Mouse (Mus musculus): ENCODE measurements around the gene Dennd1c. TPM values are rescaled to one million over a fixed set of nuclear protein-coding genes. Genes with fewer than 3 reads are reported as not detected.
"Not testable (repeated sequence)": the region's sequence is repeated elsewhere in the genome, so short reads cannot be mapped to it uniquely, and the experiment has no call there.

Dennd1c gene
- total and polyA plus RNA-seq, 2 experiments from 2014 or later, result 1.00 to 1.9 TPM

DNA sequence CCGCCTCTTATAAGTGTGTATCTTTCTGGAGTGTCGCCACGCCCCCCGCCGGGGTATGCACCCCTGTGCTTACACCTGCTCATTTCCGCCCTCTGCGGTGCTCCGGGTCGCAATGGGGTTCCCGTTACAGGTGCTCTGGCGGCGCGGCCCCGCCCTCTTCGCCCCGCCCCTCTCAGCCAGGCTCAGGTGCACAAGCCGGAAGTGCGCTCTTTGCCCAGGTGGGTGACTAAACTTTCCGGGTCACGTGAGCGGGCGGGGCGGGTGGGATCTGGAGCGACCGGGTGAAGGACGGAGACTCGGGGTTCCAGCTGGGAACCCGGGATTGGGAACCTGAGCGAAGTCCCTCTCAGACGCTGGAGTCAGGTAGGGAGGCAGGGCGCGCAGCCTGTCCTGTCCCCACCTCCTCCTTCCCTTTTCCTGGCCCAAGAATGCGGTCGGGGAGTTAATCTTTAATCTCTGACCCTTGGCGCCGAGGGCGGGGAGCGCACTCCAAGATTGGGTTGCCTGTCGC, 16.2 kb downstream of the Dennd1c start:
- ATAC-seq (no peak), DNase-seq (no peak)
- Histone ChIP-seq H3K4me2 (ENCODE audit: low read depth) (peak overlapping the region; percentile 45), H3K27ac (ENCODE audit: low read depth, low read length) (no peak overlapping the region), H3K4me1 (ENCODE audit: insufficient read depth) (peaks cover 9% of the 10 kb centered on the region), H3K4me3 (ENCODE audit: low read depth, low read length) (peak overlapping the region; percentile 30), H3K27me3 (ENCODE audit: insufficient read depth, low read length) (peaks cover 22% of the 10 kb centered on the region), H3K36me3 (ENCODE audit: insufficient read depth) (peaks cover 3% of the 10 kb centered on the region; the same call in 1 of the 2 replicates), H3K9me3 (ENCODE audit: low read length) (no peaks in the 10 kb centered on the region), H3K9ac (no peak overlapping the region)
- under 1% methylated on average over 39 of the region's 39 CpGs for WGBS
- TF ChIP-seq CTCF (IDR thresholded peaks at IDR 0.05; ENCODE audit: low read depth), result no peak

DNA sequence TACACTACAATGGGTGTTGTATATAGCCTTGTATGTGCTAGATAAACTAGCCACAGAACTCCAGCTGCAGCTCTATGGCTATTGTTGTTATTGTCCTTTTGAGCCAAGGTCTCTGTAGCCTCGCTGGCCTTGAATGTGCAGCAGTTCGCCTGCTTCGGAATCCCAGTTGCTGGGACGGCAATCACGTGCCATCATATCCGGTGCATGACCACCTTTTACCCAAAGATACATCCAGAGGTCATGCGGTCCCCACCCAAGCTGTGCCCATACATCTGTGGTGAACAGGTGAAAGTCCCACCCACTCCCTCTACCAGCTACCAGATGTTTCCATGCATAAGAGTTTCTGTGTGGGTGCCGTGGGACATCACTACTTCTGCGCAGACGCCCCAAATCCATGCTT, 17.2 kb downstream of the Dennd1c start:
- Histone ChIP-seq H3K27ac (ENCODE audit: low read depth, low read length) (no peak overlapping the region), H3K9me3 (ENCODE audit: low read length) (no peaks in the 10 kb centered on the region), H3K36me3 (ENCODE audit: insufficient read depth) (peaks cover 9% of the 10 kb centered on the region), H3K9ac (no peak overlapping the region; the same call in 1 of the 2 replicates), H3K4me3 (ENCODE audit: low read depth, low read length) (peak overlapping the region; percentile 86), H3K4me1 (ENCODE audit: insufficient read depth) (peaks cover 9% of the 10 kb centered on the region), H3K27me3 (ENCODE audit: insufficient read depth, low read length) (peaks cover 22% of the 10 kb centered on the region), H3K4me2 (ENCODE audit: low read depth) (peak overlapping the region; percentile 54)
- TF ChIP-seq CTCF (IDR thresholded peaks at IDR 0.05; ENCODE audit: low read depth), result no peak
- 38% methylated on average over 10 of the region's 10 CpGs for WGBS
- DNase-seq (no peak), ATAC-seq (no peak)

DNA sequence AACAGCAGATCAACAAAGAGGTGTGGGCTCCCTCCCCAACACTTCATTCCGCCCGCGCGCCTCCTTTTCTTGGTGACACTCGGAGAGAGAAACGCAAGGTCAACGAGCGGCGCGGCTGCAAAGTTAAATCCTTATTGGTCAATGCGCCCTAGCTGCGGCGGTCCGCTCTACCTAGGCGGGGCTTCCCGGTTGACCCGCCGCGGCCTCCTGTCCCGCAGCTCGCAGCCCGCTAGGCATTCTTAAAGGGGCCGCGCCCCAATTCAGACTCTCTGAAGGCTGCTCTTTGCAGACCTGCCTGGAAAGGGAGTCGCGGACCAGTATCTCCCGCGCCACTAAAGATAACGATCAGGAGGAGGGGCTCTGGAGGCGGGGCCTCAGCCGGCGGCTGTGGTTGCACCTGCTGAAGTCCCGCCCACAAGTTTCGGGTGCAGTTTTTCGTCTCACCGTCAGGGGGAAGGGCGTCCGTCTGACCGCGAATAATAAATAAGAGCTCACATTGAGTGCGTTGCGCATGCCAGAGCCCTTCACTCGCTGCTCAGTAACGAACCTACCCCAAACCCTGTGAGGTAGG, 18.0 kb downstream of the Dennd1c start:
- peak; percentile 84 for TF ChIP-seq CTCF (IDR thresholded peaks at IDR 0.05; ENCODE audit: low read depth)
- H3K27me3 ChIP-seq (ENCODE audit: insufficient read depth, low read length), result peaks cover 22% of the 10 kb centered on the region
- peak; percentile 92 for ATAC-seq
- peak overlapping the region; percentile 87 for H3K27ac ChIP-seq (ENCODE audit: low read depth, low read length)
- WGBS, result under 1% methylated on average over 44 of the region's 44 CpGs
- no peaks in the 10 kb centered on the region for H3K9me3 ChIP-seq (ENCODE audit: low read length)
- H3K4me1 ChIP-seq (ENCODE audit: insufficient read depth), result peaks cover 9% of the 10 kb centered on the region
- H3K4me3 ChIP-seq (ENCODE audit: low read depth, low read length), result peak overlapping the region; percentile 86
- peak overlapping the region; percentile 54 for H3K4me2 ChIP-seq (ENCODE audit: low read depth)
- peak; percentile 97 for DNase-seq
- peaks cover 15% of the 10 kb centered on the region for H3K36me3 ChIP-seq (ENCODE audit: insufficient read depth)
- H3K9ac ChIP-seq, result peak overlapping the region; percentile 75

DNA sequence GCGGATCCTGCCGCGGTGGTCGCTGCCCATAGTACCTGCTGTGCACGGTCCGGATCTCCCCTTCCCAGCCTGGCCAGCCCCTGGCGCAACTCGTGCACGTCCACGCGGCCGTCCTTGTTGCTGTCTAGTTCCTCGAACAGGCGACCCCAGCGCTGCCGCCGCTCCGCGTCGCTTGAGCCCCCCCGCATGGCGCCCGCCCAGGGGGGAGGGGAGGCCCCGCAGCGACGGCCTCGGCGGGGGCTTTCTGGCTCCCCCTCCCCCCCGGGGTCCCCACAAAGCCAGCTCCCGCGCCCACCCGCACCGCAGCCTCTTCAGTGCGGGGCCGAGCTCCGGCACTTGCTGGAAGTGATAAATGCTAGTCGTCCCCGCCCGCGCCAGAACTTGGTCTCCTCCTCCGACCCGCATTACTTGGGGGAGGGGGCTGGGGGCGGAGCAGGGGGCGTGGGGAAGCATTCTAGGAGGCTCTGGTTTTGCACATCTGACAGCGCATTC, 18.8 kb downstream of the Dennd1c start, which contains the start of gene Slc25a23:
TSS of gene Slc25a23 (minus strand) at position 378 of the 492 bp plus-strand sequence.
- peaks cover 23% of the 10 kb centered on the region for H3K36me3 ChIP-seq (ENCODE audit: insufficient read depth)
- WGBS, result 3% methylated on average over 33 of the region's 45 CpGs
- peak within 1 kb of the TSS; percentile 86 for H3K4me3 ChIP-seq (ENCODE audit: low read depth, low read length)
- ATAC-seq (peak; percentile 85), DNase-seq (peak; percentile 91)
- H3K9ac ChIP-seq, result peak within 1 kb of the TSS; percentile 75
- peaks cover 9% of the 10 kb centered on the region for H3K4me1 ChIP-seq (ENCODE audit: insufficient read depth)
- H3K4me2 ChIP-seq (ENCODE audit: low read depth), result peak within 1 kb of the TSS; percentile 54
- H3K27ac ChIP-seq (ENCODE audit: low read depth, low read length), result peak within 1 kb of the TSS; percentile 87
- no peak for TF ChIP-seq CTCF (IDR thresholded peaks at IDR 0.05; ENCODE audit: low read depth)
- peaks cover 22% of the 10 kb centered on the region for H3K27me3 ChIP-seq (ENCODE audit: insufficient read depth, low read length)
- no peaks in the 10 kb centered on the region for H3K9me3 ChIP-seq (ENCODE audit: low read length)

DNA sequence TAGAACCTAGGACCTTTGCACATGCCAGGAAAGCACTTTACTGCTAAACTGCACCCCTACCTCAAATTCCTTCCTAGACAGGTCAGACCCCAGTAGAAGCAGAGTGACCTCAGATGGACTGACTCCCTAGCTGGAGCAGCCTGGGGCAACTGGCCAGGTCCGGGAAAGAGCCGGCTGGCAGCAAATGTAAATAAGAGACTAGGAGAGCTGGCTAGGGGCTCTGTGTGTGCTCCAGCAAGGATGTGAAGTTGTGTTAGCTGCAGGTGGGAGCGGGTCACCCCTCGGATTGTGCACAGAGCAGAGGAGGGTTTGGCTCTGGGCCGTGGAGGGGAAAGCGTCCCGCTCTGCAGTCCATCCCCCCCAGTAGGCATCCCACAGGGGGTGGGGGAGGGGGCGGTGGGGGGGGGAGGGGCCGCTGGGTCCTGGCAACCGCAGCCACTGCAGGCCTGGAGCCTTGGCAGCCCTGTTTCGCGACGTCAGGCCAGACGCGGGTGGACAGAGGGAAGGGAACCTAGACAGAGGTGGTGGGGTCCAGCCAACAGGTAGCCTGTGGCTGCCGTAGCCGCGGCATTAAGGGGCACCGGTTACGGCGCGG, 19.3 kb downstream of the Dennd1c start, which contains the start of gene Crb3:
TSS of gene Crb3 (plus strand) at position 215 of the 595 bp plus-strand sequence.
- WGBS, result 0% methylated on average over 11 of the region's 22 CpGs
- peak within 1 kb of the TSS; percentile 54 for H3K4me2 ChIP-seq (ENCODE audit: low read depth)
- no peak for TF ChIP-seq CTCF (IDR thresholded peaks at IDR 0.05; ENCODE audit: low read depth)
- no peaks in the 10 kb centered on the region for H3K9me3 ChIP-seq (ENCODE audit: low read length)
- peaks cover 22% of the 10 kb centered on the region for H3K27me3 ChIP-seq (ENCODE audit: insufficient read depth, low read length)
- H3K36me3 ChIP-seq (ENCODE audit: insufficient read depth), result peaks cover 27% of the 10 kb centered on the region
- H3K27ac ChIP-seq (ENCODE audit: low read depth, low read length), result peak within 1 kb of the TSS; percentile 87
- H3K9ac ChIP-seq, result peak within 1 kb of the TSS; percentile 75
- peak; percentile 21 for DNase-seq
- peaks cover 9% of the 10 kb centered on the region for H3K4me1 ChIP-seq (ENCODE audit: insufficient read depth)
- peak within 1 kb of the TSS; percentile 86 for H3K4me3 ChIP-seq (ENCODE audit: low read depth, low read length)
- no peak; the same call in 1 of the 2 replicates for ATAC-seq

DNA sequence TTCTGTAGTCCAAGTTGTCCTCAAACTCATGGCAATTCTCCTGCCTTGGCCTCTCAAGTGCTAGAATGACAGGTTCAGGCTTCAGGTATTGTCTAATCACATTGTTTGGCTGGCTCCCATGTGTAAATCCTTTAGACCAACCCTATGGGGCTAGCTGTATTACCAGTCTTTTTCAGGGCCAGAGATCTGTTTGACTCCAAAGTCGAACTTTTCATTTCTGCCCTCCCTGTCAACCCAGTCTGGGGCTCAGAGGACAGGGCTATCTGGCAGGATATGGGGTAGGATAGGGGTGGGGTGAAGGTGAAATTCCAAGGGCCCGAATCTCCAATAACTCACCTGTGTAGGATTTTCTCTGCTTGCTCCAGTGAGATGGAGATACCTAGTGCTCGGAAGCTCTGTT, 22.1 kb downstream of the Dennd1c start:
- Histone ChIP-seq H3K27ac (ENCODE audit: low read depth, low read length) (no peak overlapping the region), H3K4me1 (ENCODE audit: insufficient read depth) (peaks cover 9% of the 10 kb centered on the region), H3K27me3 (ENCODE audit: insufficient read depth, low read length) (peaks cover 4% of the 10 kb centered on the region; the same call in 1 of the 2 replicates), H3K36me3 (ENCODE audit: insufficient read depth) (peaks cover 51% of the 10 kb centered on the region), H3K4me3 (ENCODE audit: low read depth, low read length) (no peak overlapping the region), H3K4me2 (ENCODE audit: low read depth) (no peak overlapping the region), H3K9ac (no peak overlapping the region), H3K9me3 (ENCODE audit: low read length) (no peaks in the 10 kb centered on the region)
- 95% methylated on average over 3 of the region's 3 CpGs for WGBS
- no peak for TF ChIP-seq CTCF (IDR thresholded peaks at IDR 0.05; ENCODE audit: low read depth)
- ATAC-seq (no peak), DNase-seq (no peak)

DNA sequence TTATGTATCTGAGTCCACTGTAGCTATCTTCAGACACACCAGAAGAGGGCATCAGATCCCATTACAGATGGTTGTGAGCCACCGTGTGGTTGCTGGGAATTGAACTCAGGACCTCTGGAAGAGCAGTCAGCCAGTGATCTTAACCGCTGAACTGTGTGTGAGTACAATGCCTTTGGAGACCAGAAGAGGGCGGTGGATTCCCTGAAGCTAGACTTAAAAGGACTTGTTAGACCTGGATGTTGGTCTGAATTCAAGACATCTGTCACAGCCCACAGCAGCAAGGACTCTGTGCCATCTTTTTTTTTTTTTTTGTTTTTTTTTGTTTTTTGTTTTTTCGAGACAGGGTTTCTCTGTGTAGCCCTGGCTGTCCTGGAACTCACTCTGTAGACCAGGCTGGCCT, 26.6 kb downstream of the Dennd1c start:
- DNase-seq; H3K4me2 ChIP-seq (ENCODE audit: low read depth); H3K9ac ChIP-seq; H3K27me3 ChIP-seq (ENCODE audit: insufficient read depth, low read length); H3K4me3 ChIP-seq (ENCODE audit: low read depth, low read length); H3K27ac ChIP-seq (ENCODE audit: low read depth, low read length); ATAC-seq; H3K4me1 ChIP-seq (ENCODE audit: insufficient read depth); H3K9me3 ChIP-seq (ENCODE audit: low read length): not testable (repeated sequence)
- WGBS, result 90% methylated on average over 4 of the region's 4 CpGs
- H3K36me3 ChIP-seq (ENCODE audit: insufficient read depth), result peaks cover 72% of the 10 kb centered on the region
- peak; percentile 34; the same call in 1 of the 2 replicates for TF ChIP-seq CTCF (IDR thresholded peaks at IDR 0.05; ENCODE audit: low read depth)
